Mouse (Mus musculus): ENCODE measurements around the gene 2610507B11Rik. TPM values are rescaled to one million over a fixed set of nuclear protein-coding genes. Genes with fewer than 3 reads are reported as not detected.

2610507B11Rik gene
- 64.9 and 67.2 TPM in 2 replicates for polyA plus RNA-seq (2015; fragmentation: Nextera tagmentation; extraction: Ambion mirVana)

GRCm38 (mm10) chr11:78261380-78262352 is at the start of gene 2610507B11Rik:
2610507B11Rik (plus strand) TSS chr11:78261752.
- Histone ChIP-seq H3K4me3 (peak within 1 kb of the TSS; percentile 81), H3K9me3 (no peaks in the 10 kb centered on the region), H3K27me3 (peaks cover 10% of the 10 kb centered on the region), H3K4me1 (replicated peaks) (peaks cover 12% of the 10 kb centered on the region), H3K27ac (peak within 1 kb of the TSS; percentile 88), H3K36me3 (peaks cover 33% of the 10 kb centered on the region), H3K9ac (peak within 1 kb of the TSS; percentile 87), H3K4me2 (peak within 1 kb of the TSS; percentile 69)
- under 1% methylated on average over 93 of the region's 115 CpGs for WGBS
- ATAC-seq (ENCODE audit: low FRiP score), result peak; percentile 97

GRCm38 (mm10) chr11:78213086-78213817 is 48.3 kb upstream of the 2610507B11Rik start:
- no peak overlapping the region for H3K4me2 ChIP-seq
- H3K27me3 ChIP-seq, result no peaks in the 10 kb centered on the region
- H3K4me1 ChIP-seq (replicated peaks), result no peaks in the 10 kb centered on the region
- ATAC-seq (ENCODE audit: low FRiP score), result no peak
- H3K36me3 ChIP-seq, result peaks cover 99% of the 10 kb centered on the region
- no peak overlapping the region for H3K27ac ChIP-seq
- no peaks in the 10 kb centered on the region for H3K9me3 ChIP-seq
- no peak overlapping the region for H3K9ac ChIP-seq
- H3K4me3 ChIP-seq, result no peak overlapping the region
- 97% methylated on average over 14 of the region's 14 CpGs for WGBS

GRCm38 (mm10) chr11:78215709-78216317 is 45.7 kb upstream of the 2610507B11Rik start:
- Histone ChIP-seq H3K4me1 (replicated peaks) (no peaks in the 10 kb centered on the region), H3K27me3 (no peaks in the 10 kb centered on the region), H3K4me2 (no peak overlapping the region), H3K4me3 (no peak overlapping the region), H3K9ac (no peak overlapping the region), H3K27ac (0 out of 2 replicates have a peak overlapping the region, but pooled peaks have one; percentile 18), H3K36me3 (peaks cover 98% of the 10 kb centered on the region), H3K9me3 (no peaks in the 10 kb centered on the region)
- ATAC-seq (ENCODE audit: low FRiP score), result no peak
- WGBS, result 91% methylated on average over 11 of the region's 11 CpGs

GRCm38 (mm10) chr11:78223586-78223985 is 38.0 kb upstream of the 2610507B11Rik start:
- H3K36me3 ChIP-seq, result peaks cover 97% of the 10 kb centered on the region
- no peaks in the 10 kb centered on the region for H3K27me3 ChIP-seq
- no peak overlapping the region for H3K4me3 ChIP-seq
- no peak overlapping the region for H3K9ac ChIP-seq
- ATAC-seq (ENCODE audit: low FRiP score), result no peak
- H3K4me2 ChIP-seq, result no peak overlapping the region
- no peaks in the 10 kb centered on the region for H3K9me3 ChIP-seq
- no peak overlapping the region for H3K27ac ChIP-seq
- no peaks in the 10 kb centered on the region for H3K4me1 ChIP-seq (replicated peaks)
- WGBS, result 88% methylated on average over 4 of the region's 4 CpGs

- no peaks in the 10 kb centered on the region for H3K4me1 ChIP-seq (replicated peaks)
- ATAC-seq (ENCODE audit: low FRiP score), result no peak
- H3K4me2 ChIP-seq, result no peak overlapping the region
- H3K36me3 ChIP-seq, result peaks cover 77% of the 10 kb centered on the region
- H3K27me3 ChIP-seq, result no peaks in the 10 kb centered on the region
- H3K9me3 ChIP-seq, result no peaks in the 10 kb centered on the region
- WGBS, result 94% methylated on average over 6 of the region's 6 CpGs
- no peak overlapping the region for H3K27ac ChIP-seq
- H3K9ac ChIP-seq, result no peak overlapping the region
- H3K4me3 ChIP-seq, result no peak overlapping the region
Observed at GRCm38 (mm10) chr11:78231518-78231917, 30.0 kb upstream of the 2610507B11Rik start.

- peaks cover 16% of the 10 kb centered on the region for H3K36me3 ChIP-seq
- H3K4me3 ChIP-seq, result no peak overlapping the region
- no peak overlapping the region for H3K4me2 ChIP-seq
- peaks cover 37% of the 10 kb centered on the region for H3K4me1 ChIP-seq (replicated peaks)
- H3K9me3 ChIP-seq, result no peaks in the 10 kb centered on the region
- H3K27ac ChIP-seq, result no peak overlapping the region
- 92% methylated on average over 9 of the region's 9 CpGs for WGBS
- no peak for ATAC-seq (ENCODE audit: low FRiP score)
- H3K27me3 ChIP-seq, result no peaks in the 10 kb centered on the region
- H3K9ac ChIP-seq, result no peak overlapping the region
Observed at GRCm38 (mm10) chr11:78240193-78240857, 21.2 kb upstream of the 2610507B11Rik start.

GRCm38 (mm10) chr11:78245261-78245626 is 16.3 kb upstream of the 2610507B11Rik start:
- H3K27me3 ChIP-seq, result no peaks in the 10 kb centered on the region
- H3K36me3 ChIP-seq, result peaks cover 14% of the 10 kb centered on the region
- H3K9ac ChIP-seq, result peak overlapping the region; percentile 94
- WGBS, result 1% methylated on average over 19 of the region's 19 CpGs
- peaks cover 69% of the 10 kb centered on the region for H3K4me1 ChIP-seq (replicated peaks)
- H3K4me3 ChIP-seq, result peak overlapping the region; percentile 71
- H3K9me3 ChIP-seq, result no peaks in the 10 kb centered on the region
- ATAC-seq (ENCODE audit: low FRiP score), result peak; percentile 51
- H3K4me2 ChIP-seq, result peak overlapping the region; percentile 91
- H3K27ac ChIP-seq, result peak overlapping the region; percentile 96

GRCm38 (mm10) chr11:78245627-78246317 is 15.8 kb upstream of the 2610507B11Rik start, which contains the start of the genes Sdf2 and Supt6:
Sdf2 (plus strand) TSS chr11:78245746.
Supt6 (minus strand) TSS chr11:78245987.
- Histone ChIP-seq H3K4me3 (peak within 1 kb of the TSS; percentile 71), H3K27ac (peak within 1 kb of the TSS; percentile 96), H3K27me3 (no peaks in the 10 kb centered on the region), H3K4me2 (peak within 1 kb of the TSS; percentile 91), H3K9me3 (no peaks in the 10 kb centered on the region), H3K36me3 (peaks cover 13% of the 10 kb centered on the region), H3K9ac (peak within 1 kb of the TSS; percentile 94), H3K4me1 (replicated peaks) (peaks cover 64% of the 10 kb centered on the region)
- under 1% methylated on average over 50 of the region's 50 CpGs for WGBS
- ATAC-seq (ENCODE audit: low FRiP score), result peak; percentile 96

- H3K9me3 ChIP-seq, result no peaks in the 10 kb centered on the region
- no peak for ATAC-seq (ENCODE audit: low FRiP score)
- no peaks in the 10 kb centered on the region for H3K27me3 ChIP-seq
- peaks cover 64% of the 10 kb centered on the region for H3K4me1 ChIP-seq (replicated peaks)
- peak overlapping the region; percentile 94 for H3K9ac ChIP-seq
- H3K4me3 ChIP-seq, result peak overlapping the region; percentile 71
- peaks cover 19% of the 10 kb centered on the region for H3K36me3 ChIP-seq
- peak overlapping the region; percentile 96 for H3K27ac ChIP-seq
- 57% methylated on average over 7 of the region's 7 CpGs for WGBS
- peak overlapping the region; percentile 91 for H3K4me2 ChIP-seq
Observed at GRCm38 (mm10) chr11:78246318-78247011, 15.1 kb upstream of the 2610507B11Rik start.

GRCm38 (mm10) chr11:78247012-78247348 is 14.6 kb upstream of the 2610507B11Rik start:
- no peak for ATAC-seq (ENCODE audit: low FRiP score)
- Histone ChIP-seq H3K9ac (peak overlapping the region; percentile 46; the same call in 1 of the 2 replicates), H3K4me2 (peak overlapping the region; percentile 91), H3K4me1 (replicated peaks) (peaks cover 61% of the 10 kb centered on the region), H3K27me3 (no peaks in the 10 kb centered on the region), H3K27ac (no peak overlapping the region), H3K4me3 (peak overlapping the region; percentile 71), H3K9me3 (no peaks in the 10 kb centered on the region), H3K36me3 (peaks cover 24% of the 10 kb centered on the region)
- WGBS, result 83% methylated on average over 3 of the region's 3 CpGs
